Mouse (Mus musculus) lung, postnatal 0 days (tissue): ENCODE results near the gene Ces1b.

Source experiments
- CTCF ChIP-seq: IDR thresholded peaks from 2 replicates; pipeline ENCODE4 v1.5.1; 2016; ENCODE audit warnings: antibody characterized with exemption, mild to moderate bottlenecking
- EP300 ChIP-seq: IDR thresholded peaks from 2 replicates; pipeline ENCODE4 v1.6.1; 2016; ENCODE audit warnings: antibody characterized with exemption, mild to moderate bottlenecking, control low read depth

GRCm38 (mm10) chr8:93012226-93012625, 67.6 kb downstream of the Ces1b start:
- TF ChIP-seq CTCF: peak; percentile 47
- TF ChIP-seq EP300: no peak
